Mouse (Mus musculus): ENCODE data around the gene Fkrp.

DNA sequence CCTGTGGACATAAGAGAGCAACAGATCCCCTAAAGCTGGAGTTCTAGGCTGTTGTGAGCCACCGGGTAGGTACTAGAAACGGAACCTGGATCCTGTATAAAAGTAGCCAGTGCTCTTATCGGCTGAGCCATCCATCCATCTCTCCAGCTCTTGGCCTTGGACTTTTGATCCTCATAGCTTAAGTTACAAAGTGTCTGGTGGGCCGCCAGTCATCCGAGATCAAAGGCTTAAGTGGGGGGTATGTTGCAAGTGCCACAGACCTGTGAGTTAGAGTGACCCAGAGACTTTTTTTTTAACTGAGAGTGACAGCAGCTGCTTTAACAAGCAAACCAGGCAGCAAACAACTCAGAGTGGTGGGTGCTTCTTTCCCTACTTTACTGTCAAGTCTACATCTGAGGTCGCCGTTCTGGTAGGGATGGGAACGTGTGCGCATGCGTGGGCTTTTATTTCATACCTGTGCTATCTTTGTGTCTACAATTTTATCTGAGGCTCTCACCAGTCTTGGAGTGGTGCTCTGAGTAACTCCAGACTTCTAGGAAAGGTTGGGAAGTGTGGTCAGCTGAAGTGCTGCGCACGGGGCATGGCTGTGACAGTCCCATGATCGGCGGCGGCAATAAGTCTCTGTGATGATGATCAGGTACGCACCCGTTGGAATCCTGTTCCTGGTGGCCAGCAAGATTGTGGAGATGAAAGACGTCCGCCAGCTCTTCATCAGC is 23.4 kb downstream of the Fkrp start:
- TF ChIP-seq POLR2A (IDR thresholded peaks at IDR 0.05; ENCODE audit: borderline replicate concordance, extremely low read depth, low read depth, low read length) (no peak), CTCF (IDR thresholded peaks at IDR 0.05; ENCODE audit: insufficient read depth, low read length) (no peak)

Measured in lung, adult 2 months (tissue).